ENCODE assay signal across 39 mouse cellular contexts in genomic region chr5:72769841-72770240, GRCm38 (mm10). TPM values are rescaled to one million over a fixed set of nuclear protein-coding genes. Genes with fewer than 3 reads are reported as not detected.
"Had no signal": no experiment of that assay in that cellular context is flagged by ENCODE, and none has a peak within 500 bp of the region (broad histone marks: within the 10 kb centered on the region; RNA-seq: fewer than 3 reads in every experiment).

No protein-coding gene starts in this region.

- H3K27me3 ChIP-seq: heart, embryonic 12.5 days; heart, embryonic 13.5 days; heart, embryonic 15.5 days; hindbrain, embryonic 12.5 days; hindbrain, embryonic 13.5 days; hindbrain, embryonic 15.5 days; intestine, embryonic 15.5 days; kidney, embryonic 15.5 days had no signal

- H3K9me3 ChIP-seq: heart, embryonic 10.5 days; heart, embryonic 12.5 days; heart, embryonic 13.5 days; heart, embryonic 15.5 days; hindbrain, embryonic 10.5 days; hindbrain, embryonic 12.5 days; hindbrain, embryonic 13.5 days; hindbrain, embryonic 15.5 days; intestine, embryonic 15.5 days; kidney, embryonic 15.5 days had no signal

- H3K27ac ChIP-seq: heart, embryonic 10.5 days; heart, embryonic 13.5 days; heart, embryonic 15.5 days; hindbrain, embryonic 10.5 days; hindbrain, embryonic 12.5 days; hindbrain, embryonic 13.5 days; hindbrain, embryonic 14.5 days; hindbrain, embryonic 15.5 days; hindbrain, postnatal 0 days; intestine, embryonic 15.5 days; kidney, embryonic 15.5 days; kidney, postnatal 0 days; layer of hippocampus, adult 2 months; left cerebral cortex, adult 2 months had no signal

- H3K4me1 ChIP-seq: hindbrain, embryonic 10.5 days; hindbrain, embryonic 12.5 days; hindbrain, embryonic 13.5 days; hindbrain, embryonic 15.5 days; intestine, embryonic 15.5 days had no signal

- H3K4me2 ChIP-seq: heart, embryonic 11.5 days; heart, embryonic 12.5 days; heart, embryonic 13.5 days; heart, embryonic 15.5 days; hindbrain, embryonic 12.5 days; hindbrain, embryonic 13.5 days; hindbrain, embryonic 14.5 days; hindbrain, embryonic 15.5 days; intestine, embryonic 15.5 days; kidney, embryonic 15.5 days had no signal

- DNase-seq: heart, postnatal 10 days; heart, postnatal 14 days; heart, postnatal 4 days; kidney, adult 11 months; kidney, adult 18-20 months; kidney, adult 2 months; kidney, adult 8-10 months; kidney, adult 9 months; kidney, postnatal 10 days; kidney, postnatal 14 days; kidney, postnatal 25 days; kidney, postnatal 36 days; kidney, postnatal 4 days; layer of hippocampus, adult 9-11 months had no signal

- H3K9ac ChIP-seq: heart, embryonic 12.5 days; heart, embryonic 13.5 days; heart, embryonic 15.5 days; hindbrain, embryonic 12.5 days; hindbrain, embryonic 13.5 days; hindbrain, embryonic 14.5 days; hindbrain, embryonic 15.5 days; intestine, embryonic 15.5 days; kidney, embryonic 15.5 days had no signal

- H3K4me3 ChIP-seq: heart, embryonic 10.5 days; heart, embryonic 12.5 days; heart, embryonic 13.5 days; heart, embryonic 15.5 days; hindbrain, embryonic 10.5 days; hindbrain, embryonic 12.5 days; hindbrain, embryonic 13.5 days; hindbrain, embryonic 15.5 days; intestine, embryonic 15.5 days; kidney, embryonic 15.5 days; layer of hippocampus, adult 2 months; left cerebral cortex, adult 2 months had no signal

- H3K36me3 ChIP-seq: heart, embryonic 10.5 days; heart, embryonic 15.5 days; hindbrain, embryonic 10.5 days; hindbrain, embryonic 12.5 days; hindbrain, embryonic 13.5 days; hindbrain, embryonic 15.5 days; intestine, embryonic 15.5 days; kidney, embryonic 15.5 days had no signal

- ATAC-seq: hindbrain, embryonic 16.5 days; hindbrain, postnatal 0 days; inflammation-experienced regulatory T-cells, adult 6 months; intestine, embryonic 15.5 days; intestine, embryonic 16.5 days; intestine, postnatal 0 days had no signal

RNA-seq across cellular contexts. Expression of gene Txk, which starts 17.3 kb away (rescaled TPM):
- total RNA-seq: layer of hippocampus, adult 18-20 months; layer of hippocampus, adult 2 months; layer of hippocampus, postnatal 14 days had no signal
- polyA plus RNA-seq: heart, embryonic 10.5 days; heart, embryonic 12.5 days; heart, postnatal 0 days; hindbrain, embryonic 10.5 days; hindbrain, embryonic 11.5 days; hindbrain, embryonic 12.5 days; kidney, embryonic 14.5 days had no signal
